Comparison of ENCODE assay signal across 17 mouse cellular contexts in genomic region chr4:76025571-76026325, GRCm38 (mm10).
A peak's percentile ranks its signal among the peaks of the same experiment; 100 is the strongest.
DNase-seq lines count a peak whose midpoint lies in the region; ATAC-seq and TF ChIP-seq lines count a peak whose summit lies in the region.
"Had no signal": no experiment of that assay in that cellular context is flagged by ENCODE, and none has a peak within 500 bp of the region (broad histone marks: within the 10 kb centered on the region; RNA-seq: fewer than 3 reads in every experiment).

No protein-coding gene starts in this region.

- 0 out of 2 replicates have a peak overlapping the region, but pooled peaks have one; percentile 1 for H3K9ac ChIP-seq in forebrain, embryonic 15.5 days (replicated peaks)
- no peak overlapping the region for H3K9ac ChIP-seq in neural tube, embryonic 12.5 days
- H3K9ac ChIP-seq: liver, embryonic 13.5 days had no signal

- H3K27me3 ChIP-seq in kidney, adult 2 months (replicated peaks; ENCODE audit: control insufficient read depth, insufficient read depth, low read length): no peaks in the 10 kb centered on the region
- H3K27me3 ChIP-seq in forebrain, embryonic 10.5 days (ENCODE audit: poor library complexity, severe bottlenecking): no peaks in the 10 kb centered on the region
- H3K27me3 ChIP-seq in forebrain, embryonic 15.5 days: no peaks in the 10 kb centered on the region
- no peaks in the 10 kb centered on the region for H3K27me3 ChIP-seq in neural tube, embryonic 12.5 days (replicated peaks)
- H3K27me3 ChIP-seq: liver, embryonic 13.5 days had no signal

- no peaks in the 10 kb centered on the region for H3K36me3 ChIP-seq in kidney, adult 2 months (ENCODE audit: control insufficient read depth, insufficient read depth, low read length)
- no peaks in the 10 kb centered on the region for H3K36me3 ChIP-seq in forebrain, embryonic 10.5 days (replicated peaks)
- no peaks in the 10 kb centered on the region for H3K36me3 ChIP-seq in forebrain, embryonic 15.5 days
- no peaks in the 10 kb centered on the region for H3K36me3 ChIP-seq in neural tube, embryonic 12.5 days
- H3K36me3 ChIP-seq: G1E; liver, embryonic 13.5 days had no signal

- H3K4me2 ChIP-seq in forebrain, embryonic 15.5 days (replicated peaks): peak overlapping the region; percentile 20
- no peak overlapping the region for H3K4me2 ChIP-seq in neural tube, embryonic 12.5 days (replicated peaks)
- H3K4me2 ChIP-seq: liver, embryonic 13.5 days had no signal

- no peak for TF ChIP-seq POLR2A in kidney, adult 2 months (IDR thresholded peaks at IDR 0.05; ENCODE audit: low read depth, low read length)

- peak; percentile 93 for ATAC-seq in forebrain, embryonic 15.5 days (replicated peaks)
- peak; percentile 79 for ATAC-seq in neural tube, embryonic 12.5 days (ENCODE audit: low FRiP score, low read depth)
- ATAC-seq: inflammation-experienced regulatory T-cells, adult 6 months; lung, postnatal 0 days had no signal

- DNase-seq in kidney, postnatal 4 days: peak; percentile 10 to 22
- no peak for DNase-seq in kidney, adult 2 months
- no peak for DNase-seq in forebrain, embryonic 10.5 days (ENCODE audit: extremely low spot score, low spot score)
- no peak for DNase-seq in thymus, adult 18-20 months
- no peak for DNase-seq in thymus, postnatal 0 days (ENCODE audit: low spot score)
- no peak for DNase-seq in adrenal gland, adult (ENCODE audit: inconsistent age in 2 of 2, low spot score in 1 of 2)
- DNase-seq: cerebellum, postnatal 14 days; heart, adult 18-20 months; left cerebral cortex, postnatal 4 days; liver, embryonic 13.5 days; right cerebral cortex, adult 18-20 months; thymus, postnatal 25 days had no signal

- H3K9me3 ChIP-seq in forebrain, embryonic 10.5 days: no peaks in the 10 kb centered on the region
- H3K9me3 ChIP-seq in forebrain, embryonic 15.5 days: no peaks in the 10 kb centered on the region
- no peaks in the 10 kb centered on the region for H3K9me3 ChIP-seq in neural tube, embryonic 12.5 days
- H3K9me3 ChIP-seq: G1E; liver, embryonic 13.5 days had no signal

- TF ChIP-seq CTCF in kidney, adult 2 months (conservative IDR thresholded peaks at IDR 0.05; ENCODE audit: insufficient read depth, insufficient read length, low read depth, low read length): no peak

- 53% methylated on average over 8 of the region's 8 CpGs for WGBS in kidney, adult 2 months
- 44% methylated on average over 8 of the region's 8 CpGs for WGBS in forebrain, embryonic 10.5 days
- WGBS in forebrain, embryonic 15.5 days: 15% methylated on average over 8 of the region's 8 CpGs
- 47% methylated on average over 8 of the region's 8 CpGs for WGBS in neural tube, embryonic 12.5 days

- no peak overlapping the region for H3K4me3 ChIP-seq in kidney, adult 2 months (ENCODE audit: insufficient read depth, low read depth, low read length)
- no peak overlapping the region; the same call in 1 of the 2 replicates for H3K4me3 ChIP-seq in forebrain, embryonic 10.5 days
- H3K4me3 ChIP-seq in forebrain, embryonic 15.5 days: peak overlapping the region; percentile 20
- no peak overlapping the region for H3K4me3 ChIP-seq in neural tube, embryonic 12.5 days
- H3K4me3 ChIP-seq: liver, embryonic 13.5 days had no signal

- H3K4me1 ChIP-seq in kidney, adult 2 months (ENCODE audit: control insufficient read depth, insufficient read depth, low read length): no peaks in the 10 kb centered on the region
- peaks cover 13% of the 10 kb centered on the region for H3K4me1 ChIP-seq in forebrain, embryonic 10.5 days
- H3K4me1 ChIP-seq in forebrain, embryonic 15.5 days: peaks cover 17% of the 10 kb centered on the region
- H3K4me1 ChIP-seq in neural tube, embryonic 12.5 days: peaks cover 5% of the 10 kb centered on the region
- H3K4me1 ChIP-seq: liver, embryonic 13.5 days had no signal

- no peak overlapping the region for H3K27ac ChIP-seq in kidney, adult 2 months (ENCODE audit: insufficient read depth, low read depth, low read length)
- H3K27ac ChIP-seq in forebrain, embryonic 10.5 days: peak overlapping the region; percentile 35; the same call in 1 of the 2 replicates
- H3K27ac ChIP-seq in forebrain, embryonic 15.5 days (replicated peaks): peak overlapping the region; percentile 17
- no peak overlapping the region for H3K27ac ChIP-seq in neural tube, embryonic 12.5 days
- H3K27ac ChIP-seq: liver, embryonic 13.5 days had no signal

Comparison
In these comparisons a context has a peak if more than half of its experiments do, and no peak if none do; other contexts are left out.
1. DNase-seq: peak in kidney, postnatal 4 days (2 of 2); none in kidney, adult 2 months (single experiment), forebrain, embryonic 10.5 days (single experiment), thymus, adult 18-20 months (0 of 2), thymus, postnatal 0 days (single experiment) and adrenal gland, adult (0 of 2).
2. H3K27ac ChIP-seq: peak in forebrain, embryonic 10.5 days (single experiment) and forebrain, embryonic 15.5 days (single experiment); none in kidney, adult 2 months (single experiment) and neural tube, embryonic 12.5 days (single experiment).